Mouse (Mus musculus) kidney, embryonic 14.5 days (tissue): Measurements from ENCODE around the gene Klhl32. TPM values are rescaled to one million over a fixed set of nuclear protein-coding genes. Genes with fewer than 3 reads are reported as not detected.
"Not testable (repeated sequence)": the region's sequence is repeated elsewhere in the genome, so short reads cannot be mapped to it uniquely, and the experiment has no call there.

Experiments used
- ATAC-seq: fragments of 200-750 bp; cut with Nextera tagmentation; 2 replicates; pipeline ENCODE4 v1.8.0; 2017; ENCODE audit warnings: moderate number of reproducible peaks, mild to moderate bottlenecking, moderate TSS enrichment, moderate library complexity; ENCODE audit not compliant: low FRiP score, low TSS enrichment
- H3K27ac ChIP-seq: fragments of 300-500 bp; sonication (generic); 2 replicates; pipeline ENCODE4 v1.5.1; 2014; ENCODE audit warnings: low read depth, mild to moderate bottlenecking, low read length, moderate library complexity, mixed read lengths
- H3K27me3 ChIP-seq: fragments of 300-500 bp; sonication (generic); 2 replicates; pipeline ENCODE4 v1.6.1; 2014; ENCODE audit warnings: mild to moderate bottlenecking, low read length; ENCODE audit not compliant: control insufficient read depth, insufficient read depth
- H3K36me3 ChIP-seq: fragments of 300-500 bp; sonication (generic); 2 replicates; pipeline ENCODE4 v1.6.1; 2014; ENCODE audit warnings: low read length, mixed read lengths; ENCODE audit not compliant: control insufficient read depth, insufficient read depth
- H3K4me1 ChIP-seq: fragments of 300-500 bp; sonication (generic); 2 replicates; pipeline ENCODE4 v1.6.1; 2014; ENCODE audit warnings: low read length, mixed read lengths; ENCODE audit not compliant: control insufficient read depth, insufficient read depth
- H3K4me2 ChIP-seq: fragments of 300-500 bp; sonication (generic); replicated peaks from 2 replicates; pipeline ENCODE4 v1.6.1; 2014; ENCODE audit warnings: low read depth, mild to moderate bottlenecking, low read length
- H3K4me3 ChIP-seq: fragments of 300-500 bp; sonication (generic); 2 replicates; pipeline ENCODE4 v1.5.1; 2014; ENCODE audit warnings: mild to moderate bottlenecking, low read length
- H3K9ac ChIP-seq: fragments of 300-500 bp; sonication (generic); 2 replicates; pipeline ENCODE4 v1.6.1; 2014; ENCODE audit warnings: low read depth, mild to moderate bottlenecking, low read length, moderate library complexity
- H3K9me3 ChIP-seq: fragments of 300-500 bp; sonication (generic); 2 replicates; pipeline ENCODE4 v1.6.1; 2016; ENCODE audit warnings: low read length; ENCODE audit not compliant: control insufficient read depth
- WGBS: fragments of 180-500 bp; shearing (Covaris S2); extraction: QIAGEN DNeasy Blood & Tissue Kit; methylation state at CpG from one replicate; pipeline ENCODE4 v1.1.7; 2014; 5-methylcytosine and 5-hydroxymethylcytosine counted together
- polyA plus RNA-seq: library from polyadenylated mRNA; unstranded; fragments of >200 nt; fragmentation: Nextera tagmentation; extraction: Ambion mirVana; gene quantifications from 2 replicates; pipeline ENCODE4 v1.2.1, GENCODE M21; 2014

The Klhl32 gene
- polyA plus RNA-seq, 1 experiment from 2014 or later: 2.5 TPM

DNA sequence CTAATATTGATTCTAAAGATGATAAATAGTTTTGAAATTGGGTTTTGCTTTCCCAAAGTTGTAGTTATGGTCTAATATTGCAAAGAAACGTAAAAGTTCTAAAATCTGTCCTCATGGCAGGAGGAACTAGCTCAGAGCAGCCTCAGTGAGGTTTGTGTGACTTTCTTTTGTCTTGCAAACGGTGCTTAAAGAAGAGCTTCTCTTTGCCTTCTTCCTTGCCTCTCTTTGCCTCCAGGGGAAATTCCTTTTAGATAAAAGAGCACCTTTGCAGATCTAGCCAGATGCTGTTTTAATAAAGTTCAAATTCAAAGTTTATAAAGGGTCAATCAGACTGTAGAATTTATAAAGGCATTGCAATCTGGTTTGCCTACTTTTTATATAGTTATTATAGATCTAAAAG, 38.5 kb upstream of the Klhl32 start:
- 63% methylated on average over 2 of the region's 2 CpGs for WGBS
- H3K4me2 ChIP-seq, ATAC-seq, H3K27ac ChIP-seq, H3K9me3 ChIP-seq, H3K36me3 ChIP-seq, H3K27me3 ChIP-seq, H3K4me1 ChIP-seq, H3K9ac ChIP-seq, H3K4me3 ChIP-seq: not testable (repeated sequence)

DNA sequence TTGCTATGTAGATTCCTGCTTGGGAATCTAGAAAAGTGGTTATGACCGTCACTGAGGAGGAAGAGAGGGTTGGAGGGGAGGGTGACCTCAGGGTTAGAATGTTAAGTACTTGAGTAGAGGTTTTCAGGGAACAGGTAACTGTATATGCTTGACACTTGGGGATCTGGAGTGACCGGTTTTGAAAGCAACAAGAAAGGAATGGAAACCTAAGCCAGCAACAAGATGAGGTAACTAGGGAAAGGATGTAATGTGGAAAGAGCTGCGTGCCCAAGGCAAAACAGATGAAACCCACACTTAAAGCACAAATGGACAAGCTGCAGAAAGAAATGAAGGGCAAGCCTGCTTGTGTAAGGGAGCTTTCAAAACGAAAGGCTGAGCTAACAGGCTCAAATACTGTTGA, 18.3 kb upstream of the Klhl32 start:
- Histone ChIP-seq H3K9me3 (no peaks in the 10 kb centered on the region), H3K4me3 (no peak overlapping the region), H3K27me3 (no peaks in the 10 kb centered on the region), H3K4me1 (no peaks in the 10 kb centered on the region), H3K36me3 (no peaks in the 10 kb centered on the region), H3K4me2 (no peak overlapping the region), H3K9ac (no peak overlapping the region), H3K27ac (no peak overlapping the region)
- ATAC-seq: no peak
- 37% methylated on average over 4 of the region's 4 CpGs for WGBS

DNA sequence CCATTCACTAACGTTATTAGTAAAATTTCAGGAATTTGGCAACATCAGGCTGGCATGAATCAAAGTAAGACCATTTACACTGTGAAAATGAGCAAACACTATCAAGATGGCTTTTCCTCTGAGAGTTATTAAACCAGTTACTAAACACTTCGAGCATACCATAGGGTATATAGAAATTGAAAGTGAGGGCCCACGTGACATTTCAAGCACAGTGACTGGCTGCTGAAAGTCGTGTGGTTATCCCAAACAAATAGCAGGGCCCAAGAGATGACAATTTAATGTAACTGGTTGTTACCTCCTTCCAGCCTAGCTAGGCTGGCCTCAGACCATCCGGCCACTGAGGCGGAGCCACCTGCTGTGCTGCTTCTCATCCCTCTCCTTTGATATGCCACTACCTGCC, 14.8 kb upstream of the Klhl32 start:
- no peaks in the 10 kb centered on the region for H3K4me1 ChIP-seq
- no peak overlapping the region for H3K9ac ChIP-seq
- H3K4me3 ChIP-seq: no peak overlapping the region
- H3K4me2 ChIP-seq: no peak overlapping the region
- H3K27ac ChIP-seq: no peak overlapping the region
- WGBS: 48% methylated on average over 6 of the region's 6 CpGs
- H3K36me3 ChIP-seq: no peaks in the 10 kb centered on the region
- H3K27me3 ChIP-seq: no peaks in the 10 kb centered on the region
- no peak for ATAC-seq
- no peaks in the 10 kb centered on the region for H3K9me3 ChIP-seq

- no peak for ATAC-seq
- H3K4me2 ChIP-seq: no peak overlapping the region
- no peak overlapping the region for H3K27ac ChIP-seq
- H3K9ac ChIP-seq: no peak overlapping the region
- no peaks in the 10 kb centered on the region for H3K27me3 ChIP-seq
- H3K36me3 ChIP-seq: no peaks in the 10 kb centered on the region
- 89% methylated on average over 2 of the region's 2 CpGs for WGBS
- H3K9me3 ChIP-seq: no peaks in the 10 kb centered on the region
- H3K4me3 ChIP-seq: no peak overlapping the region
- H3K4me1 ChIP-seq: no peaks in the 10 kb centered on the region
Observed at GRCm38 (mm10) chr4:24847406-24847805, 3.5 kb downstream of the Klhl32 start.

DNA sequence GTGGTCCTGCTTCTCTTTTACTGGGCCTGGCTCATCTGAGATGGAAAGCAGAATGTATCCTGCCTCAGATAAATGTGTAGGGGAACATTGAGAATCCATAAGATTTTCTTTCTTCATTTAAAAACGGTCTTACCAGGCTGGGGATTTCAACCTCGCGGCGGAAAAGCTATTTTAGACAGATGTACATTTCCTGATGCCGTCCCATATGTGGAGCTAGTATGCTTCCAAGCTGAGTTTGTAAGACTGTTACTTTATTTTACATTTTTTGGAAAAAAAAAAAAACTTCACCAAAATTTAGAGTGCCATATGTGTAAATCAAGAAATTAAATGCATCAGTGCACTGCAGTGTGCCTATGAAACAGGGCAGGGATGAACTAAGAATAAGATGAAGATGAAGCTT, 5.4 kb downstream of the Klhl32 start:
- Histone ChIP-seq H3K27ac (no peak overlapping the region), H3K9me3 (no peaks in the 10 kb centered on the region), H3K36me3 (no peaks in the 10 kb centered on the region), H3K4me2 (no peak overlapping the region), H3K4me3 (no peak overlapping the region), H3K4me1 (no peaks in the 10 kb centered on the region), H3K27me3 (no peaks in the 10 kb centered on the region), H3K9ac (no peak overlapping the region)
- no peak for ATAC-seq
- 92% methylated on average over 5 of the region's 5 CpGs for WGBS

- ATAC-seq: no peak
- H3K4me3 ChIP-seq: no peak overlapping the region
- no peaks in the 10 kb centered on the region for H3K9me3 ChIP-seq
- no peak overlapping the region for H3K9ac ChIP-seq
- 77% methylated on average over 6 of the region's 6 CpGs for WGBS
- H3K27ac ChIP-seq: no peak overlapping the region
- no peaks in the 10 kb centered on the region for H3K36me3 ChIP-seq
- H3K27me3 ChIP-seq: no peaks in the 10 kb centered on the region
- H3K4me1 ChIP-seq: no peaks in the 10 kb centered on the region
- H3K4me2 ChIP-seq: no peak overlapping the region
Observed at GRCm38 (mm10) chr4:24838567-24838966, 12.4 kb downstream of the Klhl32 start.

DNA sequence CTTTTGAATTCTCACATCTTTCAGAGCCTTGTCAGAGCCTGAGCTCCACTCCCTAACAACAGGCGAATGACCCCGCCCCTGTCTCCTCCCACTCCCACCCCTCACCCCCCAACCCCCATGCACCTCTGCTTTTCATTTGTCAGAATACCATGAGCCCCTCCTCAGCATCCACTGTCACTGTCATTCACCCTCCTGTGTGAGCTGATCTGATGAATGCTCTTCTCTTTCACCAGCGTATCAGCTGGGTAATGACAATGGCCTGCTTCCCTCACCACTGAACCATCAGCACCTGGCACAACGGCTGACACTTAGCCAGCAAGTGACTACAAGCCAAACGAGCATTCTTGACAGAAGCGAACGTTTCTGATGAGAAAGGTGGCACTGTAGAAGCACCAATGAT, 15.4 kb downstream of the Klhl32 start:
- WGBS: 48% methylated on average over 7 of the region's 7 CpGs
- Histone ChIP-seq H3K27ac (no peak overlapping the region), H3K9ac (no peak overlapping the region), H3K4me3 (no peak overlapping the region), H3K4me2 (no peak overlapping the region), H3K27me3 (no peaks in the 10 kb centered on the region), H3K9me3 (no peaks in the 10 kb centered on the region), H3K36me3 (no peaks in the 10 kb centered on the region), H3K4me1 (no peaks in the 10 kb centered on the region)
- no peak for ATAC-seq

DNA sequence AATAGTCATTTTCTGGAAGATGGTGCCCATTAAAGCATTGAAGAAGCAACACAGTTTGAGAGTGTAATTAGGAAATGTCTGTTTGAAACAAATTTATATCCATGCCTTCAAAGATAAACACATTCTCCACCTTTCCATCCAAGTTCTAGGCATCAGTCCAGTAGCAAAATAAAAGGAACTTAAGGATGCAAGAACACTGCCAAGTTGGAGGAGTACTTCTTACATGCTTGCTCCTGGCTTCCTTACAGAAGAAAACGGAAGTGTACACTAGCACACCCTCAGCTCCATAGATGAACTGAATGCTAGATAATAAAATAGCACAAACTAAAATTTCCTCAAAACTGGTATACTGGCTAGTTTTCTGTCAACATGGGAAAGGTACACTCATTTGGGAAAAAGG, 42.6 kb downstream of the Klhl32 start:
- ATAC-seq: no peak
- H3K27me3 ChIP-seq: no peaks in the 10 kb centered on the region
- H3K4me2 ChIP-seq: no peak overlapping the region
- no peaks in the 10 kb centered on the region for H3K4me1 ChIP-seq
- no peak overlapping the region for H3K4me3 ChIP-seq
- no peaks in the 10 kb centered on the region for H3K9me3 ChIP-seq
- no peak overlapping the region for H3K27ac ChIP-seq
- H3K36me3 ChIP-seq: no peaks in the 10 kb centered on the region
- 82% methylated on average over 1 of the region's 1 CpGs for WGBS
- no peak overlapping the region for H3K9ac ChIP-seq

DNA sequence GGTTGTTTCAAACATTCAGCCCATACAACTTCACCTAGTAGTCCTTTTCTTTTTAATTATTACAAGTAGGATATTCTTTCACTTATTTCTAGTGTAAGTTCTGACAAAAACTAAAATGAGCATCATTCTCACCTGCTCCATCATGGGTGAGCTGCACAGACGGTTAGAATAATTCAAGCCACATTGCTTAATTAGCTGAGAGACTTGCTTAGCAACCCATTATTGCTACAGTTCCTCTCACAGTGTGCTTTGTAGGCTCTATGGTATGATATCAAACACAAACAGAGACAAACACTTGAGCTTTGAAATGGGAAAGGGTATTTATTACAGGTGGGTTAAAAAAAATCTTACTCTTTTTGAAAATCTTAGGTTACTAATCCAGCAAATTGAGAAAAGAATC, 49.0 kb downstream of the Klhl32 start:
- H3K27me3 ChIP-seq: no peaks in the 10 kb centered on the region
- WGBS: 79% methylated on average over 1 of the region's 1 CpGs
- H3K27ac ChIP-seq: no peak overlapping the region
- H3K9me3 ChIP-seq: no peaks in the 10 kb centered on the region
- H3K4me3 ChIP-seq: no peak overlapping the region
- no peaks in the 10 kb centered on the region for H3K36me3 ChIP-seq
- ATAC-seq: no peak
- no peak overlapping the region for H3K4me2 ChIP-seq
- H3K9ac ChIP-seq: no peak overlapping the region
- H3K4me1 ChIP-seq: no peaks in the 10 kb centered on the region

DNA sequence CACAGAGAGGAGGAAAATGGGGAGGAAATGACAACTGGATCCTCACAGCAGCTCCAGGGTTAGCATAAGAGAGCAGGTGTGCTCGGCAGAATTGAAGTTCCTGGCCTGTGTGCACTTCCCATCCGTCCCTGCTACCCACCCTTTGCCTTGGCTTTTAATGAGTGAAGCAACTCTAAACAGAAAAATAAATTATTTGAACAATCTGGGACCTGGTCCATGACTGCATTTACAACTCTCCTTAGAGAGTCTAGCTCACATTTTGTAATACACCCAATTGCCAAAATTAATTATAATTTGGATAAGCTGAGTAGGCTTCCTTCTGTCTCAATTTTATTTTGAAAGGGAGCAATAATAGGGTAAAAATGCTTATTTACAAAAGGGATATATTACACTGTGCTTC, 49.6 kb downstream of the Klhl32 start:
- ATAC-seq: no peak

More for the DNA sequence above, 49.6 kb downstream of the Klhl32 start:
- WGBS: 64% methylated on average over 2 of the region's 2 CpGs
- Histone ChIP-seq H3K27me3 (no peaks in the 10 kb centered on the region), H3K36me3 (no peaks in the 10 kb centered on the region), H3K4me3 (no peak overlapping the region), H3K4me2 (no peak overlapping the region), H3K9me3 (no peaks in the 10 kb centered on the region), H3K27ac (no peak overlapping the region), H3K9ac (no peak overlapping the region), H3K4me1 (no peaks in the 10 kb centered on the region)
